Mouse (Mus musculus): ENCODE data around the gene Ankrd49. TPM values are rescaled to one million over a fixed set of nuclear protein-coding genes. Genes with fewer than 3 reads are reported as not detected.

The Ankrd49 gene
- polyA plus RNA-seq, 1 experiment from 2014 or later: 13.5 TPM

DNA sequence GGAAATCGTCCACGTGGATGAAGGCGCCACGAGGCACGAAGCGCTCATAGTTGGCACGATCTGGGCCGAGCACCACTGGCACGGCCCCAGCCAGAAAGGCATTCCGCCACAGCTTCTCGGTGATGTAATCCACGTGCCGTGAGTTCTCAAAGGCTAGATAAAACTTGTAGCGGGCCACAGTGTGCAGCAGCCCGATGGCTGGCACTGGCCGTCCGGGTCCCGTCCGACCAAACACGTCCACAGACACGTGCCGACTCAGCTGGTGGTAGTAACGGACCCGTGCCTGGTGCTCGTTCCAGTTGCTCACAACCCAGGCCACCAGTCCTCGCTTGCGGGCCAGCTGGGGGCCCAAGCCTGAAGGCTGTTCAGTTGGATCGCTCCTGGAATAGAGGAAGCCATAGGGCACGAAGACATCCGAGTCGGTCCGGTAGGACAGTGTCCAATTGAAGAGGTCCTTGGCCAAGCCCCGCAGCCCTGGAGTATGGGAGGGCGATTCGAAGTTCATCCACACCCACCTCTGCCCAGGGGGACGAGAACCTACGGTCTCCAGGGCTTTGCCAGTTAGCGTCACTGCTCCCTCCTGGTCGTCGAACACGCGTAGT is 33.7 kb downstream of the Ankrd49 start:
- ChIA-PET CTCF (no interaction called here), POLR2A (interaction anchor here (0.6 kb wide), 1 partner anchor 26 kb away, joined by 3 read pairs; no protein-coding TSS in a partner anchor)
- no peak for DNase-seq (ENCODE audit: low read depth, low spot score)
- no peaks in the 10 kb centered on the region for H3K27me3 ChIP-seq
- no peak for TF ChIP-seq CTCF (IDR thresholded peaks at IDR 0.05)
- in situ Hi-C loops (cut with MboI; ENCODE audit: low pct_unique_long_range_greater_than_20kb): no loop called here
- ATAC-seq: no peak

DNA sequence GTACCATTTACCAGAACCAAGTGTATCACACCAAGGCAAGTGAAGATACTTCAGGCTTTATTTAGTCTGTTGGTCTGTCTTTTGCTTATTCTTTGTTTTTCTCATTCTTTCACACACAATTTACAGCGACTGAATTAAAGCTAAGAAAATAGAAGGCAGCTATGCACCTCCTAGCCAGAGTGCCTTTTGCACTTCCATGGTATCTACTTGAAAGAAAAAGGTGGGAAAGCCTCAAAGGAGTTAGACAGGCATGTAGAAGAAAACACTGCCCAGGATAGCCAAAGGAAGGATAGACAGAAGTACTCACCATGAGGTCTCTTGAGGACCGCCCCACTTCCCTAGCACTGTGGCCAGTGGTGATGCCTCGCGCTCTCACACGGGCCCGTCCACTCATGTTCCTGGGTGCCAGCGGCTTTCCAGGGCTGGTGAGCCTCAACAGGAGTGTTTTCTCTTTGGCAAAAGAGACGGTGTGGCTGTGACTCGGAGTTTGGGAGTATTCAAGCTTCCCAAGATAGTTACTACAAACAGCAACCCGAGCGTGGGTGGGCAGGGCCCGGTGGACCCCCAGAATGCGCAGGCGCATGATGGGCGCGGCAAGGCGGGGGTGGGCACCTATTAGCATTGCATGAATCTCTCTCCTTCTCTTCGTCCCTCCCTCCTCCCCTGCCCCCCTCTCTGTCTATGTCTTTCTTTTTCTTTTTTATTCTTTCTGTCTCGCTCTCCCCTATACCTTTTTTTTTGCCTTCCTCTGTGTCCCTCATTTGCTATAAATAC is 44.3 kb downstream of the Ankrd49 start, which contains the start of gene Piwil4:
TSS of gene Piwil4 (minus strand) at position 583 of the 774 bp plus-strand sequence.
- in situ Hi-C loops (cut with MboI; ENCODE audit: low pct_unique_long_range_greater_than_20kb): no loop called here

DNA sequence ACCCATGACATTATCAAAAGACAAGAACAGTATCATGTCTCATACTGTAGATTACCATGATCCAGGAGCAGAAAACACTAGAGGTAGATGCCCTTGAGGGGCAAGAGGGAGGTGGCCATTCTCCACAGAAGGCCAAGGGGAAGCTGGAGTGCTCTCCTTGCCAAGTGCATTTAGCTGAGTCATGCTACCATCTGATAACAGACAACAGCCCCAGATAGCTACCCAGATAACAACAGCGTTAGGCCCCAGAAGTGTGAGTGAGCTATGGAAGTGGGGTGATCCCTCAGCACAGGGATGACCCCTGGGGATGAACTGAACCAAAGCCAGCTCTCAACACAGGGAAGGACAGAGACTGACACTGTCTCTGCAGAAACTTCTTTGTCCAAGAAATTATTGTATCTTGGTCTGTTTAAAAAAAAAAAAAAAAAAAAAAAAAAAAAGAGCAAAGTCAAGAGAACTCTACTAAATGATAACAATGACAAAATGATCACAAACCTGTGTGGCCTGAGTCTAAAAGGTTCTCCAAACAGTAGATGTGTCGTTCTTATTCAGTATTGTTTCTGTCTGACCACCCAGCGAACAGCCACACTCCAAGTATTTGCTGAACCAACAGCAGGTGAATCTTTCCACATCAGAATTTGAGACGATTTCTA is 45.0 kb downstream of the Ankrd49 start:
- in situ Hi-C loops (cut with MboI; ENCODE audit: low pct_unique_long_range_greater_than_20kb): no loop called here
- CTCF ChIA-PET: interaction anchor here (0.8 kb wide), 1 partner anchor 275 kb away, joined by 5 read pairs; no protein-coding TSS in a partner anchor
- ATAC-seq: no peak

More for the DNA sequence above, 44.3 kb downstream of the Ankrd49 start, which contains the start of gene Piwil4:
- ChIA-PET CTCF (no interaction called here), POLR2A (no interaction called here)
- ATAC-seq (no peak), DNase-seq (ENCODE audit: low read depth, low spot score) (no peak)
- no peak for TF ChIP-seq CTCF (IDR thresholded peaks at IDR 0.05)
- peaks cover 5% of the 10 kb centered on the region for H3K27me3 ChIP-seq

DNA sequence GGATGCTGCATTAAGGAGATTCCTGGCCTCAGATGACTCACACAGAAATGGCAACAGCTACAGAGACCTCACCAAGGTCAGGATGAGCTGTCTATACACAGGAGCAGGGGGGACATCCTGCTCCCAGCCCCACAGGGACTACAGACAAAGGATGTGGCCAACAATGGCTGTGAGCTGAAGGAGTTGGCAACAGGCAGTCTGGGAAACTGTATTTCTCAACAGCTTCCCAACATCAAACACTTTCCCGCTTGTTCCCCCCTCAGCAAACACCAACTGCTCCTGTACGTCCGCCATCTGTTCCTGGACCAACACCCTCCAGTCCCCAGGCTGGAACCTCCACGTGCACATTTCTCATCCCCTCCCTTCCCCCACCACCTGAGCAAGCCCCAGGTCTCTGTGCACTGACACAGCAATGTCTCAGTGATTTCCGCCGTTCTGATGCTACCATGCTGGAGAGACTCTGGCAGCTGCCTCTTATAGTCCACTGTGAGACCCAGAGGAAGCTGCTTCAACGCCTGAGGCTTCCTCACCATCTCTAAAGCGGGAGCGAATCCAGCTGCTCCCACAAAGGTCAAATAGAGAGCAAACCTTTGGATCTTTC is 53.6 kb downstream of the Ankrd49 start:
- TF ChIP-seq CTCF (IDR thresholded peaks at IDR 0.05): no peak
- CTCF ChIA-PET: interaction anchor here (1.1 kb wide), 1 partner anchor 207 kb away, joined by 3 read pairs; no protein-coding TSS in a partner anchor
- POLR2A ChIA-PET: no interaction called here
- ATAC-seq (no peak), DNase-seq (ENCODE audit: low read depth, low spot score) (no peak)
- in situ Hi-C loops (cut with MboI; ENCODE audit: low pct_unique_long_range_greater_than_20kb): no loop called here
- no peaks in the 10 kb centered on the region for H3K27me3 ChIP-seq

More for the DNA sequence above, 45.0 kb downstream of the Ankrd49 start:
- H3K27me3 ChIP-seq: peaks cover 5% of the 10 kb centered on the region
- POLR2A ChIA-PET: no interaction called here
- TF ChIP-seq CTCF (IDR thresholded peaks at IDR 0.05): no peak
- no peak for DNase-seq (ENCODE audit: low read depth, low spot score)

Other genes with a start within 250 kb of the Ankrd49 start
- 44.1 TPM for gene Amotl1, start 139.8 kb downstream of the Ankrd49 start, polyA plus RNA-seq (2021)
- 0.17 TPM for gene Piwil4, start 44.1 kb downstream of the Ankrd49 start, polyA plus RNA-seq (2021)
- 0.03 TPM for gene Fut4, start 32.5 kb downstream of the Ankrd49 start, polyA plus RNA-seq (2021)
- gene 1700012B09Rik, start 13.8 kb downstream of the Ankrd49 start, polyA plus RNA-seq (2021): not detected
- 16.5 TPM for gene Mre11a, start 202 bp downstream of the Ankrd49 start, polyA plus RNA-seq (2021)
- not detected for gene Gpr83, start 75.4 kb upstream of the Ankrd49 start, polyA plus RNA-seq (2021)
- gene Izumo1r, start 119.1 kb upstream of the Ankrd49 start, polyA plus RNA-seq (2021): not detected

All from Patski (cell line).